Mouse (Mus musculus) kidney, embryonic 16.5 days (tissue): ENCODE results near the gene Ccdc3. TPM values are rescaled to one million over a fixed set of nuclear protein-coding genes. Genes with fewer than 3 reads are reported as not detected.
"Not testable (repeated sequence)": the region's sequence is repeated elsewhere in the genome, so short reads cannot be mapped to it uniquely, and the experiment has no call there.

Experiments used
- ATAC-seq: fragments of 200-750 bp; cut with Nextera tagmentation; 2 replicates; pipeline ENCODE4 v1.8.0; 2017; ENCODE audit warnings: moderate TSS enrichment; ENCODE audit not compliant: low FRiP score, low TSS enrichment
- H3K27ac ChIP-seq: fragments of 300-500 bp; sonication (generic); 2 replicates; pipeline ENCODE4 v1.5.1; 2014; ENCODE audit warnings: low read length
- H3K27me3 ChIP-seq: fragments of 300-500 bp; sonication (generic); 2 replicates; pipeline ENCODE4 v1.6.1; 2014; ENCODE audit warnings: low read length, control low read depth, mixed read lengths; ENCODE audit not compliant: insufficient read depth
- H3K36me3 ChIP-seq: fragments of 300-500 bp; sonication (generic); 2 replicates; pipeline ENCODE4 v1.6.1; 2014; ENCODE audit warnings: low read length, control low read depth, mixed read lengths; ENCODE audit not compliant: insufficient read depth
- H3K4me1 ChIP-seq: fragments of 300-500 bp; sonication (generic); 2 replicates; pipeline ENCODE4 v1.6.1; 2014; ENCODE audit warnings: low read length, control low read depth, mixed read lengths; ENCODE audit not compliant: insufficient read depth
- H3K4me2 ChIP-seq: fragments of 300-500 bp; sonication (generic); replicated peaks from 2 replicates; pipeline ENCODE4 v1.6.1; 2014; ENCODE audit warnings: low read depth, low read length
- H3K4me3 ChIP-seq: fragments of 300-500 bp; sonication (generic); 2 replicates; pipeline ENCODE4 v1.5.1; 2014; ENCODE audit warnings: mild to moderate bottlenecking, low read length
- H3K9ac ChIP-seq: fragments of 300-500 bp; sonication (generic); replicated peaks from 2 replicates; pipeline ENCODE4 v1.6.1; 2014; ENCODE audit warnings: low read length
- H3K9me3 ChIP-seq: fragments of 300-500 bp; sonication (generic); 2 replicates; pipeline ENCODE4 v1.6.1; 2016; ENCODE audit warnings: low read length, control low read depth
- WGBS: fragments of 180-500 bp; shearing (Covaris S2); extraction: QIAGEN DNeasy Blood & Tissue Kit; methylation state at CpG from one replicate; pipeline ENCODE4 v1.1.7; 2014; 5-methylcytosine and 5-hydroxymethylcytosine counted together
- polyA plus RNA-seq: library from polyadenylated mRNA; unstranded; fragments of >200 nt; fragmentation: Nextera tagmentation; extraction: Ambion mirVana; gene quantifications from 2 replicates; pipeline ENCODE4 v1.2.1, GENCODE M21; 2015

The Ccdc3 gene
- 12.1 and 13.1 TPM in 2 replicates for polyA plus RNA-seq

GRCm38 (mm10) chr2:5137500-5138286, at the start of gene Ccdc3:
Ccdc3 (plus strand) TSS chr2:5137776.
- Histone ChIP-seq H3K27me3 (peaks cover 28% of the 10 kb centered on the region), H3K4me2 (peak within 1 kb of the TSS; percentile 80), H3K27ac (no peak within 1 kb of the TSS), H3K4me3 (peak within 1 kb of the TSS; percentile 56), H3K36me3 (no peaks in the 10 kb centered on the region), H3K9ac (peak within 1 kb of the TSS; percentile 70), H3K4me1 (peaks cover 13% of the 10 kb centered on the region; the same call in 1 of the 2 replicates), H3K9me3 (no peaks in the 10 kb centered on the region)
- WGBS = under 1% methylated on average over 72 of the region's 78 CpGs
- peak; percentile 57; the same call in 1 of the 2 replicates for ATAC-seq

- WGBS = 100% methylated on average over 2 of the region's 4 CpGs
- not testable (repeated sequence) for H3K9ac ChIP-seq
Observed at GRCm38 (mm10) chr2:5090385-5090784, 47.2 kb upstream of the Ccdc3 start.

GRCm38 (mm10) chr2:5094876-5095275, 42.7 kb upstream of the Ccdc3 start:
- no peak overlapping the region for H3K9ac ChIP-seq
- H3K9me3 ChIP-seq = no peaks in the 10 kb centered on the region
- no peak overlapping the region for H3K27ac ChIP-seq
- ATAC-seq = no peak
- 87% methylated on average over 5 of the region's 5 CpGs for WGBS
- peaks cover 7% of the 10 kb centered on the region for H3K4me1 ChIP-seq
- no peak overlapping the region for H3K4me2 ChIP-seq
- H3K36me3 ChIP-seq = no peaks in the 10 kb centered on the region
- H3K27me3 ChIP-seq = no peaks in the 10 kb centered on the region
- no peak overlapping the region for H3K4me3 ChIP-seq

More at GRCm38 (mm10) chr2:5090385-5090784, 47.2 kb upstream of the Ccdc3 start:
- not testable (repeated sequence) for H3K4me3 ChIP-seq, H3K4me2 ChIP-seq, H3K27me3 ChIP-seq, ATAC-seq, H3K9me3 ChIP-seq, H3K27ac ChIP-seq, H3K36me3 ChIP-seq, H3K4me1 ChIP-seq

- Histone ChIP-seq H3K4me3 (no peak overlapping the region), H3K27me3 (no peaks in the 10 kb centered on the region), H3K4me2 (no peak overlapping the region), H3K4me1 (peaks cover 7% of the 10 kb centered on the region), H3K9me3 (no peaks in the 10 kb centered on the region), H3K27ac (no peak overlapping the region), H3K9ac (no peak overlapping the region), H3K36me3 (no peaks in the 10 kb centered on the region)
- 18% methylated on average over 1 of the region's 1 CpGs for WGBS
- no peak for ATAC-seq
Observed at GRCm38 (mm10) chr2:5095316-5095715, 42.3 kb upstream of the Ccdc3 start.

- no peaks in the 10 kb centered on the region for H3K27me3 ChIP-seq
- H3K4me1 ChIP-seq = peaks cover 7% of the 10 kb centered on the region
- no peaks in the 10 kb centered on the region for H3K36me3 ChIP-seq
- H3K9me3 ChIP-seq = no peaks in the 10 kb centered on the region
- H3K4me3 ChIP-seq = peak overlapping the region; percentile 38
- H3K4me2 ChIP-seq = peak overlapping the region; percentile 62
- ATAC-seq = no peak
- no peak overlapping the region for H3K27ac ChIP-seq
- peak overlapping the region; percentile 64 for H3K9ac ChIP-seq
- 14% methylated on average over 20 of the region's 20 CpGs for WGBS
Observed at GRCm38 (mm10) chr2:5097786-5098445, 39.7 kb upstream of the Ccdc3 start.

- Histone ChIP-seq H3K9me3 (no peaks in the 10 kb centered on the region), H3K4me3 (no peak overlapping the region), H3K36me3 (no peaks in the 10 kb centered on the region), H3K4me2 (no peak overlapping the region), H3K27ac (no peak overlapping the region), H3K4me1 (peaks cover 7% of the 10 kb centered on the region), H3K27me3 (no peaks in the 10 kb centered on the region), H3K9ac (no peak overlapping the region)
- WGBS = 83% methylated on average over 6 of the region's 6 CpGs
- ATAC-seq = no peak
Observed at GRCm38 (mm10) chr2:5099176-5099575, 38.4 kb upstream of the Ccdc3 start.

GRCm38 (mm10) chr2:5101743-5102245, 35.8 kb upstream of the Ccdc3 start:
- no peak overlapping the region for H3K4me3 ChIP-seq
- H3K4me1 ChIP-seq = peaks cover 7% of the 10 kb centered on the region
- 88% methylated on average over 10 of the region's 10 CpGs for WGBS
- no peaks in the 10 kb centered on the region for H3K27me3 ChIP-seq
- peaks cover 8% of the 10 kb centered on the region for H3K9me3 ChIP-seq
- no peak overlapping the region for H3K27ac ChIP-seq
- H3K4me2 ChIP-seq = no peak overlapping the region
- ATAC-seq = no peak
- no peaks in the 10 kb centered on the region for H3K36me3 ChIP-seq
- H3K9ac ChIP-seq = no peak overlapping the region

GRCm38 (mm10) chr2:5102891-5103290, 34.7 kb upstream of the Ccdc3 start:
- Histone ChIP-seq H3K4me3 (no peak overlapping the region), H3K27me3 (no peaks in the 10 kb centered on the region), H3K27ac (no peak overlapping the region), H3K9me3 (peaks cover 16% of the 10 kb centered on the region), H3K9ac (no peak overlapping the region), H3K4me1 (peaks cover 4% of the 10 kb centered on the region), H3K36me3 (no peaks in the 10 kb centered on the region), H3K4me2 (no peak overlapping the region)
- ATAC-seq = no peak
- 79% methylated on average over 1 of the region's 1 CpGs for WGBS

GRCm38 (mm10) chr2:5112785-5113291, 24.7 kb upstream of the Ccdc3 start:
- peak overlapping the region; percentile 15; the same call in 1 of the 2 replicates for H3K27ac ChIP-seq
- no peak overlapping the region for H3K4me2 ChIP-seq
- H3K9ac ChIP-seq = no peak overlapping the region
- no peaks in the 10 kb centered on the region for H3K36me3 ChIP-seq
- 0 out of 2 replicates have a peak, but pooled peaks have one; percentile 59 for ATAC-seq
- no peaks in the 10 kb centered on the region for H3K27me3 ChIP-seq
- H3K4me1 ChIP-seq = no peaks in the 10 kb centered on the region
- H3K9me3 ChIP-seq = no peaks in the 10 kb centered on the region; the same call in 1 of the 2 replicates
- no peak overlapping the region for H3K4me3 ChIP-seq
- 17% methylated on average over 8 of the region's 8 CpGs for WGBS
